Mouse (Mus musculus): Measurements from ENCODE around the gene Plxdc1. TPM values are rescaled to one million over a fixed set of nuclear protein-coding genes. Genes with fewer than 3 reads are reported as not detected.

The Plxdc1 gene
- polyA plus RNA-seq, 1 experiment from 2014 or later, result 1.3 TPM

DNA sequence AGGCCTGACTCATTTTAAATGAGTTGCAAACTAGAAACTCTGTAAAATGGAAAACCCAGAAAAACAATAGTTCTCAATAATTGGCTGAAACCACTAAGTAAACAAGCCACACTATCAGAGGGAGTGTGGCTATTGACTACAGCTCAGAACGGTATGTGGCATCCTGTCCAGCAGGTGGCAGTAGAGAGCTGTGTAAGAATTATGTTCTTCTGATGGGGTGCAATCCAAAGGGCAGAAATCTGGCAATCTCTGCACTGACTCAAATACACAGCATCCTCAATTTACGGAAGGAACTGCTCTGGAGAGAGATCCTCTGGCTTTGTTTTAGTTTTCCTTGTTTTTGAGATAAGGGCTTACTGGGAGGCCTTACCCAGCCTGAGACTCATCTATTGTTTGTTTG lies 86.4 kb downstream of the Plxdc1 start:
- Histone ChIP-seq H3K36me3 (no peaks in the 10 kb centered on the region), H3K4me1 (0 out of 2 replicates have a peak, but pooled peaks cover 4% of the 10 kb centered on the region), H3K9me3 (no peaks in the 10 kb centered on the region), H3K4me3 (no peak overlapping the region), H3K27ac (no peak overlapping the region), H3K27me3 (no peaks in the 10 kb centered on the region), H3K4me2 (no peak overlapping the region), H3K9ac (no peak overlapping the region)
- ATAC-seq (ENCODE audit: borderline replicate concordance, extremely low read depth, low FRiP score, low TSS enrichment), result peak; percentile 44; the same call in 1 of the 2 replicates
- WGBS, result 2% methylated on average over 2 of the region's 2 CpGs

DNA sequence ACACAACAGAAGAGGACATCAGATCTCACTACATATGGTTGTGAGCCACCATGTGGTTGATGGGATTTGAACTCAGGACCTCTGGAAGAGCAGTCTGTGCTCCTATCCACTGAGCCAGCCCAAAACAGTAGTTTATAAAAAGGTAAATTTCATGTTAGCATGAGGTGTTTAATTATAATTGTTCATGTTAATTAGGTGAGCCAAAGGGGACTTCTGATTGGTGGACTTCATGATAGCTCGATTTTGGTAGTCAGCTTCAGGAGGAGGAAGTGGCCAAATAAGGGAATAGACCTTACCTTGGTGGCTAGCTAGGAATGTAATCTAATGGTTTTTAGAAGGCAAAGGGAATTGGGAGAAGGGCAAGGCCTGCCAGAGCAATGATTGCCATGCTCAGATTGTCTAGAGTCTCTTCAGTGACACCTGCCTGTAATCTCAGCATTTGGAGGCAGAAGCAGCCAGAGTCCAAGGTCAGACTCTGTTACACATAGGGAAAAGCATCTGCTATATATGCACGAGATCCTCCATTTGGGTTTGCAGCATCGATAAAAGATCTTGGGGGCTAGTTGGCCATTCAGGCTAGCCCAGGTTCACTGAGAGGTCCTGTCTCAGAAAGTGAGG lies 88.6 kb downstream of the Plxdc1 start:
- Histone ChIP-seq H3K4me2 (no peak overlapping the region), H3K9ac (no peak overlapping the region), H3K9me3 (no peaks in the 10 kb centered on the region), H3K36me3 (no peaks in the 10 kb centered on the region), H3K27me3 (no peaks in the 10 kb centered on the region), H3K4me3 (no peak overlapping the region), H3K4me1 (0 out of 2 replicates have a peak, but pooled peaks cover 4% of the 10 kb centered on the region), H3K27ac (no peak overlapping the region)
- WGBS, result 60% methylated on average over 3 of the region's 3 CpGs
- ATAC-seq (ENCODE audit: borderline replicate concordance, extremely low read depth, low FRiP score, low TSS enrichment), result no peak

DNA sequence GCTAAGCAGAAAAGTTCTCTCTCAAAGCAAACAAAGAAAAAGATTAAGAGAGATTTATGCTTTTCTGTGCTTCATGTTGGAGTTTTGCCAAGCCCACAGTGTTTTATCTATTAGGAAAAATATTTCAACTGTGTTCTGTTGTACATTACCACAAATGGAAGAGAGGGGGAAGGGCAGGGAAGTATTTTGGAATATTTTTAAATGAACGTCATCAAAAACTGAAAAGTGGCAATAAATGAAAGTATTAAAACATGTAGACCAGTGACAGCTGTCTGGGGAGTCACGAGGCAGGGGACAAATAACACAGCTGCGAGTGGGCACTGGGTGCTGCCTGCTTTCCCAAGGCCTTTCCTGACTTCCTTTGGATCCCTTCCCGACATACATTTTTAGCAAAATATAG lies 89.6 kb downstream of the Plxdc1 start:
- no peaks in the 10 kb centered on the region for H3K27me3 ChIP-seq
- H3K4me1 ChIP-seq, result 0 out of 2 replicates have a peak, but pooled peaks cover 4% of the 10 kb centered on the region
- no peak overlapping the region for H3K4me2 ChIP-seq
- no peak for ATAC-seq (ENCODE audit: borderline replicate concordance, extremely low read depth, low FRiP score, low TSS enrichment)
- peak overlapping the region; percentile 43; the same call in 1 of the 2 replicates for H3K27ac ChIP-seq
- H3K9me3 ChIP-seq, result no peaks in the 10 kb centered on the region
- WGBS, result 29% methylated on average over 4 of the region's 4 CpGs
- H3K4me3 ChIP-seq, result no peak overlapping the region
- no peaks in the 10 kb centered on the region for H3K36me3 ChIP-seq
- H3K9ac ChIP-seq, result no peak overlapping the region

DNA sequence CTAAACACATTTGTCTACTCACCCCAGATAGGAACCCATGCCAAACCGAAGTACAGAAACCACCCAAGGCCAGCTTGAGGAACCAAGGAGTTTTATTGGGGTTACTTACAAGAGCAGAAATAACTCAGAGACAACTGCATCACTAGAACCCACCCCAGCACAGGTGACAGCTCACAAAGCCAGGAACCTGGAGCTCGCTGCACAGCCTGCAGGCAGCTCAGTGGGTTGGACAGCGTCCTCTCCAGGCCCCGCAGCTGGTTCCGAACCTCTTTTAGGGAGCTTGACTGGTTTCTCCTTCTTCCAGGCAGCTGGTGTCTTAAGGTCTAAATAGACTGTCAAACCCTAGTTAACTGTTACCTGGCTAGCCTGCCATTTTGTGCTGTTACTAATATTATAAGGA lies 94.4 kb downstream of the Plxdc1 start:
- no peak for ATAC-seq (ENCODE audit: borderline replicate concordance, extremely low read depth, low FRiP score, low TSS enrichment)
- H3K36me3 ChIP-seq, result no peaks in the 10 kb centered on the region
- H3K27ac ChIP-seq, result no peak overlapping the region
- 74% methylated on average over 5 of the region's 5 CpGs for WGBS
- H3K27me3 ChIP-seq, result no peaks in the 10 kb centered on the region
- H3K4me3 ChIP-seq, result no peak overlapping the region
- no peak overlapping the region for H3K9ac ChIP-seq
- no peak overlapping the region for H3K4me2 ChIP-seq
- no peaks in the 10 kb centered on the region for H3K9me3 ChIP-seq
- H3K4me1 ChIP-seq, result 0 out of 2 replicates have a peak, but pooled peaks cover 2% of the 10 kb centered on the region

DNA sequence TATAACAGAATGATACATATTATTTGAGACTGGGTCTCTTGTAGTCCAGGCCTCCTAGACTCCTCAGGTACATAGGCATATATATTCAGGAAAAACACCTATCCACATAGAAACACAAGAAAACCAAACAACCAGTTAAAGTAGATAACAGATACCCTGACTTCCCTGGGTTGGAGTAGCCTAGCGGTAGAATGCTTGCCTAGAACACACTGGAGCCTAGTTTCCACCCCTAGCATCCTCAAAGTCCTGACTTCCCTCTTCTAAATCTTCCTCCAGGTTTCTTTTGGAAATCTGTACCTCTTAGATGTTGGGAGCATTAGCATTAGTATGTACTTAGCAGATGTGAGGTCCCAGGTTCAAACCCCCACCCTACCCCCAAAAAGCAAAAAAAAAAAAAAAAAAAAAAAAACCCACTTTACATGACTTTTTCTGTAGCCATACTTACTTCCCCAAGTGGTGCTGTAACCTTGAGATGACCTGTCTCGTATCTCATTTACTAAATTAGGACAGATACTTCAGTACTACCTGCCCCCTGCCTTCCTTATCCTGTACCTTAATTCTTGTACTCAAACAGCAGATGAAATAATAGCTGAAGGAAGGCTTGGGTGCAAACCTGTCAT lies 100.8 kb downstream of the Plxdc1 start:
- no peak for ATAC-seq (ENCODE audit: borderline replicate concordance, extremely low read depth, low FRiP score, low TSS enrichment)
- Histone ChIP-seq H3K4me3 (no peak overlapping the region), H3K4me2 (0 out of 2 replicates have a peak overlapping the region, but pooled peaks have one; percentile 67), H3K9me3 (no peaks in the 10 kb centered on the region), H3K4me1 (no peaks in the 10 kb centered on the region), H3K27me3 (no peaks in the 10 kb centered on the region), H3K27ac (no peak overlapping the region), H3K9ac (no peak overlapping the region), H3K36me3 (no peaks in the 10 kb centered on the region)
- WGBS, result 95% methylated on average over 2 of the region's 2 CpGs

DNA sequence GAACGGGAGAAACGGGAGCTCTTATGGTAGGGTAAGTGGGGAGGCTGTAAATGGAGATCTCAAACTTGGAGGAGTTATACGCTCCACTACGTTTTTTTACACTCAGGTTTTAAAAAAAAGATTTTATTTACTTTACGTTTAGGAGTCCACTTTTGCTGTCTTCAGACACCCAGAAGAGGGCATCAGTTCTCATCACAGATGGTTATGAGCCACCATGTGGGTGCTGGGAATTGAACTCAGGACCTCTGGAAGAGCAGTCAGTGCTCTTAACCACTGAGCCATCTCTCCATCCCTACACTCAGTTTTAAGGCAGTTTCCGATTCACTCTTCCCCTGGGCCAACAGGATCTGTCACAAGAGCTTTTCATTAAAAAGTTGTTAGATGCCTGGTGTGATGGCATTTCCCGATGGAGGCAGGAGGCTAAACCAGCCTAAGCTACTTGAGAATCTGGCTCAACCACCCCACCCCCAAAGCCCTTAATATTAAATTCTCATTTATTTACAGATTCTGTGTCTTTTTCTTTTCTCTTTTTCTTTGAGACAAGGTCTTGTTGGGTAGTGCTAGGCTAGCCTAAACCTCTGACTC lies 101.6 kb downstream of the Plxdc1 start:
- peak; percentile 4; the same call in 1 of the 2 replicates for ATAC-seq (ENCODE audit: borderline replicate concordance, extremely low read depth, low FRiP score, low TSS enrichment)
- 23% methylated on average over 7 of the region's 7 CpGs for WGBS
- Histone ChIP-seq H3K9me3 (no peaks in the 10 kb centered on the region), H3K4me2 (peak overlapping the region; percentile 67), H3K27ac (peak overlapping the region; percentile 90), H3K4me3 (peak overlapping the region; percentile 59), H3K4me1 (no peaks in the 10 kb centered on the region), H3K9ac (peak overlapping the region; percentile 44), H3K27me3 (no peaks in the 10 kb centered on the region), H3K36me3 (no peaks in the 10 kb centered on the region)

DNA sequence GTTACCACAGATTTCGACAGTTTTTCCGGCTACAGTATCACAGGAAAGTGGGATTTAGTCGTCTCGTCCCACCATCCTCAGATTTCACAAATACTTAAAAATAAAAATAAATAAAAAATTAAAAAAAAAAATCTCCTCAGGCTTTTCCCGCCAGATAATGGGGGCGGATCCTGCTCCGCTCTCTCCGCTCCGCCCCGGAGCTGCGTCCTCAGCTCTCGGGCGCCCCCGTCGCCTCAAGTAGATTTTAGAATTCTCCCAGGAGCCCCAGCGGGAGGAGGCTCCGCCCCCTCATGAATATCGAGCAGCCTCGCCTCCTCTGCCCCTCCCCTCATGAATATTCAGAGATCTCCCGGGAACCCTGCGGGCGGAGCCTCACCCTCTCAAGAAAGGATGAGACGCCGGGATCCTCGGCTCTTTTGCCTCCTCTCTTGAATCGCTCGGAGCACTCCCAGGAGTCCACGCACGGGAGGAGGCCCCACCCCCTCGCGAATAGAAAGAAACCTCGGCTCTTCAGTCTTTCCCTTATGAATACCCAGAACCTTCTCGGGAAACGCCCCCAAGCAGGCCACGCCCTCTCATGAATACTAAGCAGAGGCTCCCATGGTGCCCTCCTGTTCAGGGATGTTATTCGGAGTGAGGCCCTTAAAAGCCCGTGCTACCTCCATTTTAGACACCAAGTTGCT lies 102.2 kb downstream of the Plxdc1 start, which contains the start of gene Fbxo47:
Gene Fbxo47 (minus strand): TSS at position 237 of the 683 bp plus-strand sequence.
- H3K27ac ChIP-seq, result peak within 1 kb of the TSS; percentile 90
- peak within 1 kb of the TSS; percentile 67 for H3K4me2 ChIP-seq
- H3K9me3 ChIP-seq, result no peaks in the 10 kb centered on the region
- no peaks in the 10 kb centered on the region for H3K27me3 ChIP-seq
- no peaks in the 10 kb centered on the region for H3K4me1 ChIP-seq
- H3K36me3 ChIP-seq, result no peaks in the 10 kb centered on the region
- H3K4me3 ChIP-seq, result peak within 1 kb of the TSS; percentile 59
- under 1% methylated on average over 37 of the region's 37 CpGs for WGBS
- H3K9ac ChIP-seq, result peak within 1 kb of the TSS; percentile 45
- ATAC-seq (ENCODE audit: borderline replicate concordance, extremely low read depth, low FRiP score, low TSS enrichment), result peak; percentile 97

DNA sequence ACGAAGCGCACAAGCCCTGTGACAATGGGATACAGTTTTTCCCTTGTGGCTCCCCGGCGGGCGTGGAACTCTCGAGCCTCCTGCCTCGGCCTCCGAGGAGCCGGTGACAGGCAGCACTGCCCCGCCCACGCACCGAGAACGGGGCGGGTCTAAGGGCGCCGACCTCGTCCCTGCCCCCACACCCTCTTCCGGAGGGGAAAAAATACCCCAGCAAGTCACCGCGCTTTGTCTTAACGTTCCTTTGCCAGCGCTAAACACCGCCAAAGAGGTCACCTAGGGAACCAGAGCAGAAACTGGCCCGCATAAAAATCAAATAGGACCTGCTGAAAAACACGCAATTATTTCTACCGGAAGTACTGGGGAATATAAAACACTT lies 102.7 kb downstream of the Plxdc1 start:
- H3K4me3 ChIP-seq, result peak overlapping the region; percentile 59
- H3K9ac ChIP-seq, result peak overlapping the region; percentile 45
- H3K36me3 ChIP-seq, result no peaks in the 10 kb centered on the region
- peak overlapping the region; percentile 67 for H3K4me2 ChIP-seq
- H3K9me3 ChIP-seq, result no peaks in the 10 kb centered on the region
- H3K4me1 ChIP-seq, result no peaks in the 10 kb centered on the region
- peak; percentile 41; the same call in 1 of the 2 replicates for ATAC-seq (ENCODE audit: borderline replicate concordance, extremely low read depth, low FRiP score, low TSS enrichment)
- H3K27ac ChIP-seq, result peak overlapping the region; percentile 90
- H3K27me3 ChIP-seq, result no peaks in the 10 kb centered on the region
- WGBS, result 5% methylated on average over 26 of the region's 26 CpGs

DNA sequence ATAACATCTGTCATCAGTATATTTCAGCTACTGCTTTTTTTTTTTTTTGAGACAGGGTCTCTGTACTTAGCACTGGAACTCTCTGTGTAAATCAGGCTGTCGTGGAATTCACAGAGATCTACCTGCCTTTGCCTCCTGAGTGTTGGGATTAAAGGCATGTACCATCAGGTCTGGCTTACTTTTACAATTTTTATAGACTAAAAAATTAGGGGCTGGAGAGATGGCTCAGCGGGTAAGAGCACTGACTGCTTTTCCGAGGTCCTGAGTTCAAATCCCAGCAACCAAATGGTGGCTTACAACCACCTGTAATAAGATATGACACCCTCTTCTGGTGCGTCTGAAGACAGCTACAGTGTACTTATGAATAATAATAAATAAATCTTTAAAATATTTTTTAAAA lies 105.9 kb downstream of the Plxdc1 start:
- H3K9me3 ChIP-seq, result no peaks in the 10 kb centered on the region
- H3K4me2 ChIP-seq, result no peak overlapping the region
- ATAC-seq (ENCODE audit: borderline replicate concordance, extremely low read depth, low FRiP score, low TSS enrichment), result no peak
- no peaks in the 10 kb centered on the region for H3K27me3 ChIP-seq
- H3K9ac ChIP-seq, result no peak overlapping the region
- no peak overlapping the region for H3K4me3 ChIP-seq
- no peaks in the 10 kb centered on the region for H3K36me3 ChIP-seq
- 83% methylated on average over 4 of the region's 4 CpGs for WGBS
- no peak overlapping the region for H3K27ac ChIP-seq
- H3K4me1 ChIP-seq, result no peaks in the 10 kb centered on the region

DNA sequence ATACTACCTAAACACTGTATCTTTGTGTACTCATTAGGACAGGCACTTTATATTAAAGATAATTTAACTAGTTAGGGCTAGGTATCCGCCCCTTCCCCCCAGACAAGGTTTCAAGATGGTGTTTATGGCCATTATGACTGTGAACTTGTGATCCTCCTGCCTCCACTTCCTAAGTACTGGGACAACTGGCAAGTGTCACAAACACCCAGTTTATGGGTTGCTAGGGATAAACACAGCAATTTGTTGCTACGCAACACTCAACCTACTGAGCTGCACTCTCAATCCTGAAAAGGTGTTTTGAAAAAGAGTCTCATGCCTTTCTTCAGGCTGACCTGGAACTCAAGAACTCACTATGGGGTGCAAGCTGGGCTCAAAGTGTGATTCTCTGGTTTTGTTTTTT lies 108.9 kb downstream of the Plxdc1 start:
- 38% methylated on average over 2 of the region's 2 CpGs for WGBS
- Histone ChIP-seq H3K36me3 (no peaks in the 10 kb centered on the region), H3K9me3 (no peaks in the 10 kb centered on the region), H3K27ac (no peak overlapping the region), H3K27me3 (no peaks in the 10 kb centered on the region), H3K4me1 (no peaks in the 10 kb centered on the region), H3K4me2 (no peak overlapping the region), H3K9ac (no peak overlapping the region), H3K4me3 (no peak overlapping the region)
- no peak for ATAC-seq (ENCODE audit: borderline replicate concordance, extremely low read depth, low FRiP score, low TSS enrichment)

DNA sequence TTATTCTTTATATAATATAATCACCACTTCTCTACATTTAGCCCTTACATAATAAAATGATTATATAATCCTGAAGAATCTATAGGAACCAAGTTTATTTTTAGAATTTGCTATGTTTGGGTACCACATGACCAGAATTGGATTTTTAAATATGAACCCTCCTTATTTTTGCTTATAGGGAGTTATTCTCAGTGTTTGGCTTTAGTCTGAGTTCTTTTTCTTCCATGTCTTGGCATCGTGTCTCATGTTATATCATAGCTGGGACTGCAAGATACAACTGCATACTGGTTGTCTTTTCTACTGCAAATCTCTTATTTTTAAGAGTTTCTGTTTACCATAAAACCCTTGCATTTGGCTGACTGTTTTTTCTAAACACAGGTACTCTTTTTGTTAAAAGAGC lies 111.8 kb downstream of the Plxdc1 start:
- no peak for ATAC-seq (ENCODE audit: borderline replicate concordance, extremely low read depth, low FRiP score, low TSS enrichment)
- WGBS, result 80% methylated on average over 1 of the region's 1 CpGs

More for the DNA sequence above, 111.8 kb downstream of the Plxdc1 start:
- no peaks in the 10 kb centered on the region for H3K9me3 ChIP-seq
- no peak overlapping the region for H3K4me3 ChIP-seq
- H3K27me3 ChIP-seq, result no peaks in the 10 kb centered on the region
- H3K9ac ChIP-seq, result no peak overlapping the region
- H3K36me3 ChIP-seq, result no peaks in the 10 kb centered on the region
- no peak overlapping the region for H3K4me2 ChIP-seq
- H3K27ac ChIP-seq, result no peak overlapping the region
- no peaks in the 10 kb centered on the region for H3K4me1 ChIP-seq
